Mouse (Mus musculus) lung, adult 2 months (tissue): ENCODE measurements at regions not wholly inside any gene's neighbourhood (a gene's known extent, or its start where the extent isn't known, plus 50 kb on each side); places are given as distances from the start of the nearest gene placed in this dataset.

ENCODE experiments used
- CTCF ChIP-seq: fragments of 200-500 bp; IDR thresholded peaks from 2 replicates; pipeline ENCODE4 v1.5.1; 2011; ENCODE audit warnings: mild to moderate bottlenecking, low read length, control low read depth; ENCODE audit not compliant: insufficient read depth
- POLR2A ChIP-seq: fragments of 200-500 bp; IDR thresholded peaks from 2 replicates; pipeline ENCODE4 v1.6.1; 2011; ENCODE audit warnings: low read depth, mild to moderate bottlenecking, control low read depth, low read length, borderline replicate concordance; ENCODE audit errors: extremely low read depth

DNA sequence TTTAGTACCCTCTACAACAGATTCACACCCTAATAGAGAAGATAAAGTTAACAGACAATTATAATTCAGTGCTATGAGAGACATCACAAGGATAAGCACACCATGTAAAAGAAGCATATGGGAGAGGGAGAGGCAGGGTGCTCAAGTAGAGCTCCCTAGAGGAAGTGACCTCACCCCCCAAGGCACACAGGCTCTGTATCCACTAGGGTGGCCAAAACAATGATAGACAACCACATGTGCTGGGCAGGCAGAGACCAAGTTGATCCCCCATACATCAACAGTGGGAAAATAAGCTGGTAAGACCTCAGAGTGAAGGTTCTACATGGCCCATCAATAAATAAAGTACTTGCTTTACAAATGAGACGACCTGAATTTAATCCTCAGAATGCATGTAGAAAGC lies 347.7 kb downstream of the Sox4 start:
- TF ChIP-seq CTCF (no peak), POLR2A (no peak)
